Mouse (Mus musculus) bone marrow macrophage, adult 2 months (primary cell): ENCODE data around the gene Il1rap. TPM values are rescaled to one million over a fixed set of nuclear protein-coding genes. Genes with fewer than 3 reads are reported as not detected.

Source experiments
- H3K27ac ChIP-seq: 2 replicates; pipeline ENCODE4 v1.5.1; 2012; ENCODE audit warnings: low read depth, low read length; ENCODE audit not compliant: insufficient read depth
- H3K4me1 ChIP-seq: 2 replicates; pipeline ENCODE4 v1.6.1; 2012; ENCODE audit warnings: low read length; ENCODE audit not compliant: control insufficient read depth, insufficient read depth
- H3K4me3 ChIP-seq: 2 replicates; pipeline ENCODE4 v1.5.1; 2012; ENCODE audit warnings: mild to moderate bottlenecking, low read length, moderate library complexity; ENCODE audit not compliant: insufficient read depth
- CTCF ChIP-seq: IDR thresholded peaks from 2 replicates; pipeline ENCODE4 v1.5.1; 2012; ENCODE audit warnings: low read depth, mild to moderate bottlenecking, low read length, moderate library complexity
- POLR2A ChIP-seq: IDR thresholded peaks from 2 replicates; pipeline ENCODE4 v1.6.1; 2012; ENCODE audit warnings: mild to moderate bottlenecking, low read depth, low read length, borderline replicate concordance
- polyA plus RNA-seq: library from polyadenylated mRNA; stranded (reverse); fragments of >200 nt; gene quantifications from 2 replicates; pipeline ENCODE4 v1.2.4, GENCODE M21; 2012; ENCODE audit not compliant: missing spikeins, insufficient read depth, insufficient read length

The Il1rap gene
- polyA plus RNA-seq, 1 experiment: 5.8 TPM

- no peaks in the 10 kb centered on the region for H3K4me1 ChIP-seq
- no peak overlapping the region for H3K4me3 ChIP-seq
- TF ChIP-seq POLR2A: no peak
- TF ChIP-seq CTCF: no peak
- no peak overlapping the region for H3K27ac ChIP-seq
Measured at GRCm38 (mm10) chr16:26571836-26572235, 9.7 kb upstream of the Il1rap start.

- H3K27ac ChIP-seq: no peak overlapping the region
- H3K4me3 ChIP-seq: no peak overlapping the region
- TF ChIP-seq POLR2A (no peak), CTCF (no peak)
- H3K4me1 ChIP-seq: no peaks in the 10 kb centered on the region
Measured at GRCm38 (mm10) chr16:26574173-26574572, 7.3 kb upstream of the Il1rap start.

- Histone ChIP-seq H3K27ac (no peak overlapping the region), H3K4me1 (peaks cover 3% of the 10 kb centered on the region; the same call in 1 of the 2 replicates), H3K4me3 (peak overlapping the region; percentile 68)
- TF ChIP-seq POLR2A (no peak; the same call in 1 of the 2 replicates), CTCF (no peak)
Measured at GRCm38 (mm10) chr16:26581913-26582376, 441 bp downstream of the Il1rap start.

GRCm38 (mm10) chr16:26585806-26586205 is 4.3 kb downstream of the Il1rap start:
- Histone ChIP-seq H3K4me1 (peaks cover 3% of the 10 kb centered on the region; the same call in 1 of the 2 replicates), H3K27ac (no peak overlapping the region), H3K4me3 (no peak overlapping the region)
- TF ChIP-seq POLR2A (no peak), CTCF (no peak)

GRCm38 (mm10) chr16:26590897-26591570 is 9.5 kb downstream of the Il1rap start:
- TF ChIP-seq POLR2A (no peak), CTCF (no peak)
- no peak overlapping the region for H3K4me3 ChIP-seq

GRCm38 (mm10) chr16:26596440-26596839 is 14.9 kb downstream of the Il1rap start:
- Histone ChIP-seq H3K4me1 (peaks cover 6% of the 10 kb centered on the region), H3K4me3 (no peak overlapping the region), H3K27ac (no peak overlapping the region)
- no peak for TF ChIP-seq POLR2A
- no peak for TF ChIP-seq CTCF

More at GRCm38 (mm10) chr16:26590897-26591570, 9.5 kb downstream of the Il1rap start:
- Histone ChIP-seq H3K27ac (no peak overlapping the region), H3K4me1 (no peaks in the 10 kb centered on the region; the same call in 1 of the 2 replicates)

GRCm38 (mm10) chr16:26597307-26597706 is 15.8 kb downstream of the Il1rap start:
- Histone ChIP-seq H3K27ac (no peak overlapping the region), H3K4me3 (no peak overlapping the region)
- TF ChIP-seq CTCF: no peak

GRCm38 (mm10) chr16:26598591-26598990 is 17.1 kb downstream of the Il1rap start:
- Histone ChIP-seq H3K4me1 (peaks cover 8% of the 10 kb centered on the region), H3K27ac (no peak overlapping the region), H3K4me3 (no peak overlapping the region)
- TF ChIP-seq CTCF (no peak), POLR2A (no peak)

More at GRCm38 (mm10) chr16:26597307-26597706, 15.8 kb downstream of the Il1rap start:
- peaks cover 8% of the 10 kb centered on the region for H3K4me1 ChIP-seq

GRCm38 (mm10) chr16:26601482-26601881 is 20.0 kb downstream of the Il1rap start:
- Histone ChIP-seq H3K4me3 (no peak overlapping the region), H3K4me1 (peaks cover 8% of the 10 kb centered on the region), H3K27ac (no peak overlapping the region)
- TF ChIP-seq CTCF (no peak), POLR2A (no peak)

GRCm38 (mm10) chr16:26604621-26605020 is 23.1 kb downstream of the Il1rap start:
- Histone ChIP-seq H3K27ac (no peak overlapping the region), H3K4me1 (peaks cover 8% of the 10 kb centered on the region), H3K4me3 (no peak overlapping the region)
- TF ChIP-seq POLR2A (no peak), CTCF (no peak)

GRCm38 (mm10) chr16:26608003-26608402 is 26.5 kb downstream of the Il1rap start:
- Histone ChIP-seq H3K27ac (no peak overlapping the region), H3K4me3 (no peak overlapping the region), H3K4me1 (no peaks in the 10 kb centered on the region)
- no peak for TF ChIP-seq POLR2A
- TF ChIP-seq CTCF: no peak
